Mouse (Mus musculus): ENCODE measurements around the gene Fbxl15. TPM values are rescaled to one million over a fixed set of nuclear protein-coding genes. Genes with fewer than 3 reads are reported as not detected.

Fbxl15 gene
- polyA plus RNA-seq, 1 experiment = 21.5 TPM

GRCm38 (mm10) chr19:46290535-46291105 is 37.4 kb upstream of the Fbxl15 start:
- H3K36me3 ChIP-seq (ENCODE audit: control insufficient read depth, insufficient read depth, low read length) = no peaks in the 10 kb centered on the region; the same call in 1 of the 2 replicates
- no peak overlapping the region for H3K27ac ChIP-seq (ENCODE audit: control insufficient read depth, insufficient read depth, low read depth, low read length)
- no peak for TF ChIP-seq POLR2A (IDR thresholded peaks at IDR 0.05; ENCODE audit: control insufficient read depth, low read depth, low read length)
- TF ChIP-seq CTCF (IDR thresholded peaks at IDR 0.05; ENCODE audit: control insufficient read depth, insufficient read depth, insufficient replicate concordance, low read depth, low read length) = no peak
- H3K27me3 ChIP-seq (ENCODE audit: control insufficient read depth, insufficient read depth, low read length) = no peaks in the 10 kb centered on the region
- no peak overlapping the region for H3K4me3 ChIP-seq (ENCODE audit: control insufficient read depth, low read depth, low read length)
- no peaks in the 10 kb centered on the region for H3K4me1 ChIP-seq (ENCODE audit: control insufficient read depth, insufficient read depth, low read length)

- H3K27me3 ChIP-seq (ENCODE audit: control insufficient read depth, insufficient read depth, low read length) = no peaks in the 10 kb centered on the region
- no peak overlapping the region for H3K27ac ChIP-seq (ENCODE audit: control insufficient read depth, insufficient read depth, low read depth, low read length)
- no peaks in the 10 kb centered on the region for H3K4me1 ChIP-seq (ENCODE audit: control insufficient read depth, insufficient read depth, low read length)
- H3K4me3 ChIP-seq (ENCODE audit: control insufficient read depth, low read depth, low read length) = no peak overlapping the region
- no peaks in the 10 kb centered on the region for H3K36me3 ChIP-seq (ENCODE audit: control insufficient read depth, insufficient read depth, low read length)
- no peak for TF ChIP-seq POLR2A (IDR thresholded peaks at IDR 0.05; ENCODE audit: control insufficient read depth, low read depth, low read length)
- TF ChIP-seq CTCF (IDR thresholded peaks at IDR 0.05; ENCODE audit: control insufficient read depth, insufficient read depth, insufficient replicate concordance, low read depth, low read length) = no peak
Observed at GRCm38 (mm10) chr19:46296938-46297337, 31.0 kb upstream of the Fbxl15 start.

- Histone ChIP-seq H3K27me3 (ENCODE audit: control insufficient read depth, insufficient read depth, low read length) (peaks cover 2% of the 10 kb centered on the region; the same call in 1 of the 2 replicates), H3K36me3 (ENCODE audit: control insufficient read depth, insufficient read depth, low read length) (no peaks in the 10 kb centered on the region), H3K4me3 (ENCODE audit: control insufficient read depth, low read depth, low read length) (no peak overlapping the region), H3K4me1 (ENCODE audit: control insufficient read depth, insufficient read depth, low read length) (peaks cover 14% of the 10 kb centered on the region), H3K27ac (ENCODE audit: control insufficient read depth, insufficient read depth, low read depth, low read length) (no peak overlapping the region)
- TF ChIP-seq CTCF (IDR thresholded peaks at IDR 0.05; ENCODE audit: control insufficient read depth, insufficient read depth, insufficient replicate concordance, low read depth, low read length) (no peak), POLR2A (IDR thresholded peaks at IDR 0.05; ENCODE audit: control insufficient read depth, low read depth, low read length) (no peak)
Observed at GRCm38 (mm10) chr19:46300294-46301045, 27.5 kb upstream of the Fbxl15 start.

- no peak for TF ChIP-seq POLR2A (IDR thresholded peaks at IDR 0.05; ENCODE audit: control insufficient read depth, low read depth, low read length)
- no peak for TF ChIP-seq CTCF (IDR thresholded peaks at IDR 0.05; ENCODE audit: control insufficient read depth, insufficient read depth, insufficient replicate concordance, low read depth, low read length)
- no peak overlapping the region for H3K27ac ChIP-seq (ENCODE audit: control insufficient read depth, insufficient read depth, low read depth, low read length)
- H3K4me3 ChIP-seq (ENCODE audit: control insufficient read depth, low read depth, low read length) = no peak overlapping the region
- H3K36me3 ChIP-seq (ENCODE audit: control insufficient read depth, insufficient read depth, low read length) = no peaks in the 10 kb centered on the region
- H3K27me3 ChIP-seq (ENCODE audit: control insufficient read depth, insufficient read depth, low read length) = peaks cover 2% of the 10 kb centered on the region; the same call in 1 of the 2 replicates
- peaks cover 17% of the 10 kb centered on the region for H3K4me1 ChIP-seq (ENCODE audit: control insufficient read depth, insufficient read depth, low read length)
Observed at GRCm38 (mm10) chr19:46302551-46302950, 25.4 kb upstream of the Fbxl15 start.

- peaks cover 2% of the 10 kb centered on the region; the same call in 1 of the 2 replicates for H3K27me3 ChIP-seq (ENCODE audit: control insufficient read depth, insufficient read depth, low read length)
- H3K4me3 ChIP-seq (ENCODE audit: control insufficient read depth, low read depth, low read length) = no peak overlapping the region; the same call in 1 of the 2 replicates
- H3K4me1 ChIP-seq (ENCODE audit: control insufficient read depth, insufficient read depth, low read length) = peaks cover 25% of the 10 kb centered on the region
- H3K27ac ChIP-seq (ENCODE audit: control insufficient read depth, insufficient read depth, low read depth, low read length) = no peak overlapping the region
- H3K36me3 ChIP-seq (ENCODE audit: control insufficient read depth, insufficient read depth, low read length) = no peaks in the 10 kb centered on the region
- TF ChIP-seq POLR2A (IDR thresholded peaks at IDR 0.05; ENCODE audit: control insufficient read depth, low read depth, low read length) = no peak
- TF ChIP-seq CTCF (IDR thresholded peaks at IDR 0.05; ENCODE audit: control insufficient read depth, insufficient read depth, insufficient replicate concordance, low read depth, low read length) = no peak
Observed at GRCm38 (mm10) chr19:46303251-46304215, 24.5 kb upstream of the Fbxl15 start.

GRCm38 (mm10) chr19:46304216-46304841 is 23.7 kb upstream of the Fbxl15 start, which contains the start of gene Nfkb2:
TSS of gene Nfkb2 (plus strand) at chr19:46304320.
- Histone ChIP-seq H3K27me3 (ENCODE audit: control insufficient read depth, insufficient read depth, low read length) (peaks cover 2% of the 10 kb centered on the region; the same call in 1 of the 2 replicates), H3K36me3 (ENCODE audit: control insufficient read depth, insufficient read depth, low read length) (no peaks in the 10 kb centered on the region), H3K4me3 (ENCODE audit: control insufficient read depth, low read depth, low read length) (peak within 1 kb of the TSS; percentile 84), H3K27ac (ENCODE audit: control insufficient read depth, insufficient read depth, low read depth, low read length) (peak within 1 kb of the TSS; percentile 73), H3K4me1 (ENCODE audit: control insufficient read depth, insufficient read depth, low read length) (peaks cover 33% of the 10 kb centered on the region)
- TF ChIP-seq POLR2A (IDR thresholded peaks at IDR 0.05; ENCODE audit: control insufficient read depth, low read depth, low read length) (peak; percentile 56), CTCF (IDR thresholded peaks at IDR 0.05; ENCODE audit: control insufficient read depth, insufficient read depth, insufficient replicate concordance, low read depth, low read length) (peak; percentile 79)

Measured in testis, adult 2 months (tissue).